Mouse (Mus musculus): ENCODE measurements around the gene Psapl1. TPM values are rescaled to one million over a fixed set of nuclear protein-coding genes. Genes with fewer than 3 reads are reported as not detected.
A peak's percentile ranks its signal among the peaks of the same experiment; 100 is the strongest.

The Psapl1 gene
- total RNA-seq (2014; rRNA removed): not detected in 2 replicates
- not detected in 2 replicates for polyA plus RNA-seq (2012; rRNA removed)

DNA sequence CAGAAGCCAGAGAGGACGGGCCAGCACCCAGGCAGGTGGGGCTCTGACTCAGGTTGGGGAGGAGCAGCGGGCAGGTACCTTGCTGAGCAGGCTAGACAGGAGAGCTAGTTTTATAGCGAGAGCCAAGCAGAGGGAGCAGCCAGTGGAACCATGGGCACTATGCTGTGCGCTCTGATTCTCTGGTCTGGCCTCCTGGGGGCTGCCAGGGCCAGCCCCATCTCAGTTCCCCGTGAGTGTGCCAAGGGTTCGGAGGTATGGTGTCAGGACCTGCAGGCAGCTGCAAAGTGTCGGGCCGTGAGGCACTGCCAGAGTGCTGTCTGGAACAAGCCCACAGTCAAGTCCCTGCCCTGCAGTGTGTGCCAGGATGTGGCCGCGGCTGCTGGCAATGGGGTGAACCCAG lies at the start of gene Psapl1:
Psapl1 (plus strand) TSS at position 106 of the 400 bp plus-strand sequence.
- 91% methylated on average over 10 of the region's 10 CpGs for WGBS
- Histone ChIP-seq H3K4me3 (ENCODE audit: insufficient read depth, low read depth, low read length) (no peak within 1 kb of the TSS), H3K9ac (ENCODE audit: low read depth, low read length) (no peak within 1 kb of the TSS), H3K4me1 (ENCODE audit: control insufficient read depth, insufficient read depth, low read length) (no peaks in the 10 kb centered on the region), H3K27ac (replicated peaks; ENCODE audit: insufficient read depth, low read depth, low read length) (no peak within 1 kb of the TSS), H3K27me3 (ENCODE audit: control insufficient read depth, insufficient read depth, low read length) (no peaks in the 10 kb centered on the region), H3K36me3 (ENCODE audit: control insufficient read depth, insufficient read depth, low read length) (no peaks in the 10 kb centered on the region), H3K79me2 (ENCODE audit: control insufficient read depth, insufficient read depth, low read length) (no peaks in the 10 kb centered on the region)
- no peak for DNase-seq (ENCODE audit: extremely low read depth, low read depth, low spot score)
- TF ChIP-seq CTCF (IDR thresholded peaks at IDR 0.05; ENCODE audit: low read depth, low read length): no peak
- no peak for TF ChIP-seq POLR2A (IDR thresholded peaks at IDR 0.05; ENCODE audit: extremely low read depth, insufficient read depth, low read length)

DNA sequence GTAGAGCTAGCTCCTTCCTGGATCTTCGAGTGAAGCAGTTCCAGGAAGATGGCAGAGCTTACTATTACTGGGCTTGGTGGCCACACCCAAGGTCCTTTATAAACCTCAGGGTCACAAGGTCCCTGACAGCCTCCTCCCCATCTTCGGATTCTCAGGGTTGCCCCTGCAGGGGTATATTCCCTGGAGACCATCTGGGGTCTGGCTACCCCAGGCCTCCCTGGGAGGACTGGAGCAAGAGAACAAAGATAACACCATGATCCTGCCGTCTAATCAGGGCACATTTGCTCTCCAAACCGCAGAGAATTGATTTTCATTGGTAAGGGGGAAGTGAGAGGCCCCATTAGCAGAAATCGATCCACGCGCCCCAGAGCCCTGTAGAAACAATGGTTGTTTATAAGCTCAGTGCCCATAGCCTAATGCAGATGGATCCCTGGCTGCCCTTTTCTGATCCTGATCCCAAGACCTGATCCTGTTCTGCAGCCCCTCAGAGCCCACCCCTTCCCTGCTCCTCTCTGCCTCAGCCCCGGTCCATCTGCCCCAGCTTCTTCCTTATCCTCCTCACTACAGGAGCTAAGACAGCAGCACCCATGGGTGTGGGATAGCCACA lies 48.8 kb upstream of the Psapl1 start:
- H3K4me3 ChIP-seq (ENCODE audit: insufficient read depth, low read depth, low read length): no peak overlapping the region

DNA sequence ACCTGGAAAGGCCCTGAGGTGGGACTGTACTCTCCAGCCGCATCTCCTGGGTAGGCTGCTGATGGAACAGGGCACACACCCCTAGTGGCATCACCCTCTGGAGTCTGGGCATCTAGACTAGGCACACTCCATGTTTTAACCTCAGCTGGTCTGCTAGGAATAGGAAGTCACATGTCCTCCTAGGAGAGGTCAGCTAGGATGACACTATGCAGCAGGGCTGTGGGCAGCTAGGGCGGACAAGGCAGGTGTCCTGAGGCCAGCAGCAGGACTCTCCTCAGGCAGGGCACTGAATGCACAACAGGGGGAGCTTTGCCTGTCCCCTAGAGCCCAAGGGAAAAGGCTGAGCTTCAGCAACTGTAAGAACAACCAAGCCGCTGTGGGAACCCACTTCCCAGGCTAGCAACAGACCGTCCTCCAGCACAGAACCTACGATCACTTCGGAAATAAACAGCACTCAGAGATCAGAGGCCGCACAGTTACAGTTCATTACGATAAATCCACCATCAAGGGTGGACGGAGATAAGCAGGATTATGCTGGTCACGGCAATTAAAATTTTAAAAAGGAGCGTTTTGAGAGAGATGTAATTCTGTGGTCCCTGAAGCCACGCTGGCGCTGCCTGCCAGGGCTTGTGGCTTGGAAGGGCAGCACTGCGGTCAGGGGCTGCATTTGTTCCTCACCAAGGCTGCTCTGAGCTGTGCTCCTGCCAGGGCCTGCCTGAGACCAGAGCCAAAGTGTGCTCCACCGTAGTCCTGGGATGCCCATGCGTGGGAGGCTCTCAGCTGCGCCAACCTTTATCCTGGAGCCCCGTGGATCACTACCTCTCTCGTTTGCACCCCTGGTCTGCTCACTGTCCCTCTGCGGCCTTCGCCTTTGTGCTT lies 38.2 kb upstream of the Psapl1 start:
- H3K27ac ChIP-seq (replicated peaks; ENCODE audit: insufficient read depth, low read depth, low read length): no peak overlapping the region
- H3K4me1 ChIP-seq (ENCODE audit: control insufficient read depth, insufficient read depth, low read length): peaks cover 16% of the 10 kb centered on the region
- no peaks in the 10 kb centered on the region for H3K27me3 ChIP-seq (ENCODE audit: control insufficient read depth, insufficient read depth, low read length)
- TF ChIP-seq POLR2A (IDR thresholded peaks at IDR 0.05; ENCODE audit: extremely low read depth, insufficient read depth, low read length): no peak
- TF ChIP-seq CTCF (IDR thresholded peaks at IDR 0.05; ENCODE audit: low read depth, low read length): no peak
- no peak overlapping the region for H3K4me3 ChIP-seq (ENCODE audit: insufficient read depth, low read depth, low read length)
- no peaks in the 10 kb centered on the region for H3K79me2 ChIP-seq (ENCODE audit: control insufficient read depth, insufficient read depth, low read length)
- no peak overlapping the region for H3K9ac ChIP-seq (ENCODE audit: low read depth, low read length)
- no peak for DNase-seq (ENCODE audit: extremely low read depth, low read depth, low spot score)
- WGBS: 88% methylated on average over 21 of the region's 21 CpGs
- no peaks in the 10 kb centered on the region for H3K36me3 ChIP-seq (ENCODE audit: control insufficient read depth, insufficient read depth, low read length)

More for the DNA sequence above, 48.8 kb upstream of the Psapl1 start:
- Histone ChIP-seq H3K9ac (ENCODE audit: low read depth, low read length) (no peak overlapping the region), H3K27ac (replicated peaks; ENCODE audit: insufficient read depth, low read depth, low read length) (no peak overlapping the region), H3K27me3 (ENCODE audit: control insufficient read depth, insufficient read depth, low read length) (no peaks in the 10 kb centered on the region), H3K79me2 (ENCODE audit: control insufficient read depth, insufficient read depth, low read length) (no peaks in the 10 kb centered on the region), H3K4me1 (ENCODE audit: control insufficient read depth, insufficient read depth, low read length) (peaks cover 2% of the 10 kb centered on the region; the same call in 1 of the 2 replicates), H3K36me3 (ENCODE audit: control insufficient read depth, insufficient read depth, low read length) (no peaks in the 10 kb centered on the region)
- no peak for DNase-seq (ENCODE audit: extremely low read depth, low read depth, low spot score)
- TF ChIP-seq CTCF (IDR thresholded peaks at IDR 0.05; ENCODE audit: low read depth, low read length) (no peak), POLR2A (IDR thresholded peaks at IDR 0.05; ENCODE audit: extremely low read depth, insufficient read depth, low read length) (no peak)
- WGBS: 66% methylated on average over 8 of the region's 8 CpGs

DNA sequence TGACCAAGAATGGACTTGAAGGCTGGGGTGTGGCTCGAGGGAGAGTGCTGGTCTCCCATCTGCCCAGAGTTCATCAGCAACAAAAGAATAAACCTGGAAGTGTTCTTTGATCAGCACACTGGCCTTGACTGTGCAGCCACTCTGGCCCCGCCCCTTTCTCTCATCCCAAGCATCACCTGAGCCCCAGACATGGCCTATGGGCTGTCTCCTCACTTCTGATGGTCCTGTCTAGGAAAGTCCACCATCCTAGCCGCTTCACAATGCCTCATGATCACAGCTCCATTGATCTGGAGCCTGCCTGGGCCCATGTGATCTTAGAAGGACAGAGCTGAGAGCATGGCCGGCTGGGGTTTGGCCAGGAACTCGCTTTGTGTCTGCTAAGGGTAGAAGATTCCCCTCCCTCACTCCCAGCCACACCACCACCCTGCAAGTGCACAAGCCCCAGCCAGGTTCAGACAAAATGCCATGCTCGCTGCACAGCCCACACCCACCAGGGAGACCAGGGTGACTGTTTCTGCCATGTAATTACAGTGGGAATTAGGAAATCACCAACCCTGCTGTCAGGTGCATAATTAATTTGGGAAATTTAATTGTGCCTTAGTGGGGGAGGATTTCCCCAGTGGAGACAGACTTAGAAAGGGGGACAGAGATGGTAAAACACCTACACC lies 37.3 kb upstream of the Psapl1 start:
- WGBS: 83% methylated on average over 6 of the region's 6 CpGs
- peaks cover 21% of the 10 kb centered on the region for H3K4me1 ChIP-seq (ENCODE audit: control insufficient read depth, insufficient read depth, low read length)
- H3K27me3 ChIP-seq (ENCODE audit: control insufficient read depth, insufficient read depth, low read length): no peaks in the 10 kb centered on the region
- H3K79me2 ChIP-seq (ENCODE audit: control insufficient read depth, insufficient read depth, low read length): no peaks in the 10 kb centered on the region
- H3K4me3 ChIP-seq (ENCODE audit: insufficient read depth, low read depth, low read length): no peak overlapping the region
- H3K36me3 ChIP-seq (ENCODE audit: control insufficient read depth, insufficient read depth, low read length): no peaks in the 10 kb centered on the region
- DNase-seq (ENCODE audit: extremely low read depth, low read depth, low spot score): no peak
- no peak overlapping the region for H3K9ac ChIP-seq (ENCODE audit: low read depth, low read length)
- no peak overlapping the region for H3K27ac ChIP-seq (replicated peaks; ENCODE audit: insufficient read depth, low read depth, low read length)
- TF ChIP-seq POLR2A (IDR thresholded peaks at IDR 0.05; ENCODE audit: extremely low read depth, insufficient read depth, low read length): no peak

DNA sequence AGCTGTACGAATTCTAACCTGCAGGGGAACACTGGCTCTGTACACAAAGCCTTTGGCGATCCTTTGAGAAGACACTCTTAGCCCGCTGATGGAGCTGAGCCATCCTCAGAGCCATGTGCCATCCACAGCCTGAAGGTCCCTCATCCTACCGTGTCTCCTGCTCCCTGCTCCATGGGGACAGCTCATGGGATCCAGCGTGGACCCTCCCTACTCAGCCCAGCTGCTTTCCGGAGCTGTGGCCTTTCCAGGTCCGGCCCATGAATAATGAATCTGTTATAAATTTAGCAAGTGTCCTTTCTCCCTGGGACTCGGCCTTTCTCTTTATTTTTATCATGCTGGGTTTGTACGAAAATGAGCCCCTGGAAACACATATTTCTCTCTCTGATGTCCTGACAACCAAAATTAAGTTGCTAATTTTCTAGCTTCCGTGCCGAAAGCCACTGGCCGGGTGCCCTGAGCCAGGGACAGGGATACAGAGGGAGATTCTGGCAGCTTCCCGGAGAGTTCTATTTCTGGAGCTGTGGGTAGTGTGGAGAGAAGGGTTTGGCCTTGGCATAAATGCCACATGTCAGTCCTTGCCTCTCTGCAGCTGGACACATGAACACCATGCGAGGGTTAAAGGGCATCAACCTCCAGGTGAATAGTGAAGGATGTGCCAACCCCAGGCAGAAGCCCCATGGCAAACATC lies 34.7 kb upstream of the Psapl1 start:
- Histone ChIP-seq H3K4me3 (ENCODE audit: insufficient read depth, low read depth, low read length) (no peak overlapping the region), H3K27me3 (ENCODE audit: control insufficient read depth, insufficient read depth, low read length) (no peaks in the 10 kb centered on the region), H3K27ac (replicated peaks; ENCODE audit: insufficient read depth, low read depth, low read length) (peak overlapping the region; percentile 15; the same call in 1 of the 2 replicates), H3K36me3 (ENCODE audit: control insufficient read depth, insufficient read depth, low read length) (no peaks in the 10 kb centered on the region), H3K4me1 (ENCODE audit: control insufficient read depth, insufficient read depth, low read length) (peaks cover 21% of the 10 kb centered on the region), H3K9ac (ENCODE audit: low read depth, low read length) (0 out of 2 replicates have a peak overlapping the region, but pooled peaks have one; percentile 7), H3K79me2 (ENCODE audit: control insufficient read depth, insufficient read depth, low read length) (no peaks in the 10 kb centered on the region)
- WGBS: 41% methylated on average over 14 of the region's 14 CpGs
- TF ChIP-seq POLR2A (IDR thresholded peaks at IDR 0.05; ENCODE audit: extremely low read depth, insufficient read depth, low read length): no peak
- TF ChIP-seq CTCF (IDR thresholded peaks at IDR 0.05; ENCODE audit: low read depth, low read length): no peak
- peak; percentile 97 for DNase-seq (ENCODE audit: extremely low read depth, low read depth, low spot score)
